Mouse (Mus musculus): ENCODE measurements around the gene Rab7. TPM values are rescaled to one million over a fixed set of nuclear protein-coding genes. Genes with fewer than 3 reads are reported as not detected.

Gene Rab7
- polyA plus RNA-seq (2014; fragmentation: Illumina TruSeq; extraction: RNeasy Lipid Tissue Mini Kit (QIAGEN cat#74804); ENCODE audit: low read depth, low replicate concordance): 277 TPM

DNA sequence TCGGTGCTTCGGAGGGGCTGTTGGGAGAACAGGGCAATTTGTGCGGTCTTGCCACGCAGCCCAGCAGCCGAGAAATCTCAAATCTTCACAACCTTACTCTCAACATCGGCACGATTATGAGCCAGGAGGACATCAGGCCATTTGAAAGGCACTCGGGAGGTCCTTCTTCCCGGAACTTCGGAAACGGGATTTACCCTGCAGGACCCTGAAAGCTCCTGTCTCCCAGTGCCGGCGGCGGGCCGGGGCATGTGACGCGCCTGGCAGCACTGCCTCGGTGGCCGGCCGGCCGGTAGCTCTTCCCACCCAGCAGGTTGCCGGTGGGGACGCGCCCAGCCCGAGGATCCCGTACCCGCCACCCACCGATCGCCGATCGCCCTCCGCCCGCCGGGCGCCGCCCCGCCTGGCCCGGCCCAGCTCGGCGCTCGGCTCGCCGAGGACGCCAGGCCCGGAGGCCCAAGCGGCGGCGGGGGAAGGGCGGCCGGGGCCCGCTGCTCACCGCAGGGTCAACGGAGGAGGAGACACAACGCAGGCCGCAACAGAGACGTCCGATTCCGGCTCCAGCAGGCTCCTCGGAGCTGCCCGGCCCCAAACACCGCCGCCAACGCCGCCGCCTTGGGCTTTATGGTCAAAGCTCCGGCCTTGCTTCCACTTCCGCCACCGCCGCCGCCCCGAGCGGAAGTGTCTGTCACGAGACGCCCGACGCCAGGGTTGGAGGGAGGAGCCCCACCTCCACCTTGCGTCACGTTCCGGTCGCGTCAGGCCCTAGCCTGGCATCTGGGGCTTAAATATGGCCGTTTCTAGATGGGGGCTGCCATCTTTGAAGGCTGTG is at the start of gene Rab7:
Rab7 (minus strand) TSS at position 694 of the 829 bp plus-strand sequence.

DNA sequence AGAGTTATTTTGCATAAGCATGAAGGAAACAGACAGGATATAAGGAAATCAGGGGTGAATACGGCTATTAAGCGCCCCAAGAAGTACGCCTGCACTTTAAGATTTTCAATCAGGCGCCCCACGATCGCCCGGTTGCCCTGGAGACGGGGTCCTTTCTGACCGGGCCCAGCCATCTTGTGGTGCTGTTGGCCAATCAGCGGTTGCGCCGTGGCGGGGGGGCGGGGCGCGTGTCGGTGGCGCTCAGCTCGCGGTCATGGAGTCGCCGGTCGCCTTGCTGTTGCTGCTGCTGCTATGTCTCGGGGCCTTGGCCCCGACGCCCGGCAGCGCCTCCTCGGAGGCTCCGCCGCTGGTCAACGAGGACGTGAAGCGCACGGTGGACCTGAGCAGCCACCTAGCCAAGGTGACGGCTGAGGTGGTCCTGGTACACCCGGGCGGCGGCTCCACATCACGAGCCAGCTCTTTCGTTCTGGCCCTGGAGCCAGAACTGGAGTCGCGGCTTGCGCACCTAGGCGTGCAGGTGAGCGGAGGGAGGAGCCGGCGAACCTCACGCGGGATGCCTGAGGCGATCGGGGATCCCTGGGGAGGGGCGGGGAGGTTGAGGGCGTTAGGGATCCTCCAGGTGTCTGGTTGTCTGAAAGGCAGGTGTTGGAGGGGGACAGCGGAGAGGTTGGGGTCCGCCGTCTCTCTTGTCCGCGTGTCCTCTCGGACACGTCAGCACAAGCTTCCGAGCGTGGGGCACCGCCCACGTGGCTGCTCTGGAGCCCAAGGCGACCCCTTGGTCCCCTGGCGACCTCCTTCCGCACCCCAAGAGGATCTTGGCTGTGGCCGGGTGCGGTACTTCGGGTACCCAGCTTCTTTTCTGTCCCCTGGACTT is 39.4 kb upstream of the Rab7 start, which contains the start of gene Rpn1:
Rpn1 (plus strand) TSS at position 205 of the 874 bp plus-strand sequence.

DNA sequence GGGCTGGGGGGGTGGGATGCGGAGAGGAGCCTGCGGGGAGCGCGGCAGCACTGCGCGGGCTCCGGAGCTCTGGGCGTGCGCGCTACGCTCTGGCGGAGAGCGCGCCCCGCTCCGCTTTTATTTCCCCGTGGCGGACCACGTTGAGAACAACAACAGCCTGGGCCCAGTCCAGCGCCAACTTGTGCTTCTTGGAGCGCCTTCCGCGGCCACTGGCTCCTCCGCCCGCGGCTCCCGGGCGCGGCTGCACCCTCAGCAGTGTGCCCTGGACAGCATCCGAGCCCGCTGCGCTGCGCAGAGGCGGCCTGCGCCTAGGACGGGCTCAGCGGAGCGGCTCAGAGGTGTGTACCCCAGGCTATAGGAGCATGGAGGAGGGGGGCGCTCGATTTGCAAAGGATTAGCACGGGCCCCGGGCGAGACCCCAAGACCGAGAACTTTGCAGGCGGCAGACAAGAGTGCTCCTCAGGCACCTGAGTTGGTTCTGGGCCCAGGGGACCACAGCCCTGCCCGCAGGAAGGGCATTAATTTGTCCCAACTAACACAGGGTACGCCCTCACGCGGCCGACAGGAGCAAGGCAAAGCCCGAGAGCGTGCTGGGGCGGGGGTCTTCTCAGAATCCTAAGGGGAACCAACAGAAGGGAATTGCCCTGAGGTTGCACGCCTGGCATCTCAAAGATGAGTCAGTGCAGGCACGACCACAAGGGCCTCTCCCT is 63.4 kb downstream of the Rab7 start, which contains the start of gene H1fx:
H1fx (minus strand) TSS at position 91 of the 710 bp plus-strand sequence.

Other genes starting within 250 kb of the Rab7 start
- 6.0 TPM for gene Rab43, start 233.1 kb downstream of the Rab7 start, polyA plus RNA-seq (2014; fragmentation: Illumina TruSeq; extraction: RNeasy Lipid Tissue Mini Kit (QIAGEN cat#74804); ENCODE audit: low read depth, low replicate concordance)
- gene Gm45140, start 209.5 kb downstream of the Rab7 start, polyA plus RNA-seq (2014; fragmentation: Illumina TruSeq; extraction: RNeasy Lipid Tissue Mini Kit (QIAGEN cat#74804); ENCODE audit: low read depth, low replicate concordance): 2.8 TPM
- 20.9 TPM for gene Isy1, start 206.5 kb downstream of the Rab7 start, polyA plus RNA-seq (2014; fragmentation: Illumina TruSeq; extraction: RNeasy Lipid Tissue Mini Kit (QIAGEN cat#74804); ENCODE audit: low read depth, low replicate concordance)
- 440 TPM for gene Cnbp, start 194.2 kb downstream of the Rab7 start, polyA plus RNA-seq (2014; fragmentation: Illumina TruSeq; extraction: RNeasy Lipid Tissue Mini Kit (QIAGEN cat#74804); ENCODE audit: low read depth, low replicate concordance)
- 44.3 TPM for gene Copg1, start 157.5 kb downstream of the Rab7 start, polyA plus RNA-seq (2014; fragmentation: Illumina TruSeq; extraction: RNeasy Lipid Tissue Mini Kit (QIAGEN cat#74804); ENCODE audit: low read depth, low replicate concordance)
- gene Hmces, start 131.3 kb downstream of the Rab7 start, polyA plus RNA-seq (2014; fragmentation: Illumina TruSeq; extraction: RNeasy Lipid Tissue Mini Kit (QIAGEN cat#74804); ENCODE audit: low read depth, low replicate concordance): 10.0 TPM
- gene H1fx, start 63.6 kb downstream of the Rab7 start, polyA plus RNA-seq (2014; fragmentation: Illumina TruSeq; extraction: RNeasy Lipid Tissue Mini Kit (QIAGEN cat#74804); ENCODE audit: low read depth, low replicate concordance): 1.3 TPM
- 71.6 TPM for gene Rpn1, start 39.2 kb upstream of the Rab7 start, polyA plus RNA-seq (2014; fragmentation: Illumina TruSeq; extraction: RNeasy Lipid Tissue Mini Kit (QIAGEN cat#74804); ENCODE audit: low read depth, low replicate concordance)
- 13.5 TPM for gene Gata2, start 148.6 kb upstream of the Rab7 start, polyA plus RNA-seq (2014; fragmentation: Illumina TruSeq; extraction: RNeasy Lipid Tissue Mini Kit (QIAGEN cat#74804); ENCODE audit: low read depth, low replicate concordance)
- not detected for gene Dnajb8, start 177.0 kb upstream of the Rab7 start, polyA plus RNA-seq (2014; fragmentation: Illumina TruSeq; extraction: RNeasy Lipid Tissue Mini Kit (QIAGEN cat#74804); ENCODE audit: low read depth, low replicate concordance)